Mouse (Mus musculus) limb, embryonic 15.5 days (tissue): ENCODE results near the gene Samd7. TPM values are rescaled to one million over a fixed set of nuclear protein-coding genes. Genes with fewer than 3 reads are reported as not detected.
A peak's percentile ranks its signal among the peaks of the same experiment; 100 is the strongest.

Source experiments
- ATAC-seq: fragments of 200-750 bp; cut with Nextera tagmentation; 2 replicates; pipeline ENCODE4 v1.8.0; 2017; ENCODE audit warnings: low read depth, moderate TSS enrichment; ENCODE audit not compliant: insufficient number of reproducible peaks, low FRiP score, low TSS enrichment
- H3K27ac ChIP-seq: fragments of 300-500 bp; sonication (generic); 2 replicates; pipeline ENCODE4 v1.5.1; 2015; ENCODE audit warnings: moderate library complexity, mild to moderate bottlenecking, inconsistent platforms
- H3K27me3 ChIP-seq: fragments of 300-500 bp; sonication (generic); 2 replicates; pipeline ENCODE4 v1.6.1; 2015; ENCODE audit warnings: inconsistent platforms
- H3K36me3 ChIP-seq: fragments of 300-500 bp; sonication (generic); 2 replicates; pipeline ENCODE4 v1.6.1; 2015; ENCODE audit warnings: inconsistent platforms
- H3K4me1 ChIP-seq: fragments of 300-500 bp; sonication (generic); 2 replicates; pipeline ENCODE4 v1.6.1; 2015; ENCODE audit warnings: inconsistent platforms
- H3K4me2 ChIP-seq: fragments of 300-500 bp; sonication (generic); 2 replicates; pipeline ENCODE4 v1.6.1; 2015; ENCODE audit warnings: mild to moderate bottlenecking, inconsistent platforms
- H3K4me3 ChIP-seq: fragments of 300-500 bp; sonication (generic); 2 replicates; pipeline ENCODE4 v1.5.1; 2015; ENCODE audit warnings: mild to moderate bottlenecking, inconsistent platforms
- H3K9ac ChIP-seq: fragments of 300-500 bp; sonication (generic); 2 replicates; pipeline ENCODE4 v1.6.1; 2015; ENCODE audit warnings: inconsistent platforms
- H3K9me3 ChIP-seq: fragments of 300-500 bp; sonication (generic); 2 replicates; pipeline ENCODE4 v1.6.1; 2016; ENCODE audit warnings: inconsistent platforms
- WGBS: fragments of 180-500 bp; shearing (Covaris S2); methylation state at CpG from one replicate; pipeline ENCODE4 v1.1.7; 2015; 5-methylcytosine and 5-hydroxymethylcytosine counted together
- polyA plus RNA-seq: library from polyadenylated mRNA; unstranded; fragments of >200 nt; fragmentation: Nextera tagmentation; extraction: Ambion mirVana; gene quantifications from 2 replicates; pipeline ENCODE4 v1.2.1, GENCODE M21; 2015

Samd7 gene
- polyA plus RNA-seq, 1 experiment from 2014 or later: not detected

DNA sequence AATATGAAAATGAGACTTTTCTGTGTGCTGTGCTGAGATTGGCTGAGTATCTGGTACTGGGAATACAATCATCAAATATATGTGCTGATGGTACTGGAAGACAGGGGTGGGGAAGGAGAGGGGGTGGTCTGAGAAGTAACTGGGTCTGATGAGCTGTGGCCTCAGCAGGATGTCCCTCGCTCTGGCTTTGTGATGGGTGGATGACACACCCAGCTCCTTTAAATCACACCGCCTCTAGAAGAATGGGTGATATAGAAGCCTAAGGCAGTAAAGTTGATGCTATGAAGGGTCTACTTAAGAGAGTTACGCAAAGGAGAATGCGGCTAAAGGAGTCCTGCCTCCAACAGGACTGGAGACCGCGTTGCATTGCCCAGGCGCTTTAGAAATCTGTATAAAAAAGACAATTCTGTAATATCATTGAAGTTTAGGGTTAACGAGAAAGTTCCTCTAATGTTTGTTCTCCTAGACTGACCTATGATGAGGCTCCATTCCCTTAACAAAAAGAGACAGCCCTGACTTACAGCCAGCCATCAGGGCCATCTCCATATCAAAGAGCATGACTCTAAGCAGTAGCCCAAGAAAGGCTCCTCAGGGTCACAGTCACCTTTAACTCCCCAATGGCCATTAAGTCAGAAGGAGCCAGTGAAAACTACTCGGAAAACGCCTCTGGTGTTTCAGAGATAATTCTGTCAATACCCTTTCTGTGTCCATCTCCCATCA, 21.8 kb upstream of the Samd7 start:
- no peaks in the 10 kb centered on the region for H3K36me3 ChIP-seq
- H3K27me3 ChIP-seq: no peaks in the 10 kb centered on the region
- no peak overlapping the region for H3K27ac ChIP-seq
- H3K9me3 ChIP-seq: no peaks in the 10 kb centered on the region
- WGBS: 53% methylated on average over 10 of the region's 10 CpGs
- H3K9ac ChIP-seq: no peak overlapping the region
- no peaks in the 10 kb centered on the region for H3K4me1 ChIP-seq
- ATAC-seq: no peak
- no peak overlapping the region for H3K4me3 ChIP-seq
- no peak overlapping the region for H3K4me2 ChIP-seq

DNA sequence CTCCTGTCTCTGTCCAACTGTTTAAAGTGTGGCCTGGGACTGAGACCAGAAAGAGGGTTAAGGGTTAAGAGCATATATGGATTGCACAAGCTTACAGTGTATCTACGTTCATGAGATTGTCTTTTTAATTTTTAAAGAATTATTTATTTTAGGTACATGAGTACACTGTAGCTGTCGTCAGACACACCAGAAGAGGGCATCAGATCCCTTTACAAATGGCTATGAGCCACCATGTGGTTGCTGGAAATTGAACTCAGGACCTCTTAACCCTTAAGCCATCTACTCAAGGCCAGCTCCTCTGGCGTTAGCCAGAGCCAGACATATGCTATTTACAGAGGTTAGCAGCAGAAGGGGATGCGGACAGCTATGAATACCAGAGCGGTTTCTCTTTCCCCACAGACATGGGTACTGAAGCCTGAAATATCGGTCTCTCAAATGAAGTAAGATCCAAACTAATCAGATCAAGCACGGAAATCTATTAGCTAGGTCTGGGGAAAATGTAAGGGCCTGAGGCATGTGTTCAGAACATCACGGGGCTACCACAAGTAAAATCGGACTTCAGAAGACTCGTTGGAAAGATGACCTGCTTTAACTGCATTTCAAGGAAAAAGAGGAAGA, 21.1 kb upstream of the Samd7 start:
- Histone ChIP-seq H3K9me3 (no peaks in the 10 kb centered on the region), H3K27ac (no peak overlapping the region), H3K4me1 (no peaks in the 10 kb centered on the region), H3K9ac (no peak overlapping the region), H3K36me3 (no peaks in the 10 kb centered on the region), H3K4me3 (no peak overlapping the region), H3K4me2 (no peak overlapping the region), H3K27me3 (no peaks in the 10 kb centered on the region)
- WGBS: 72% methylated on average over 10 of the region's 10 CpGs
- no peak for ATAC-seq

DNA sequence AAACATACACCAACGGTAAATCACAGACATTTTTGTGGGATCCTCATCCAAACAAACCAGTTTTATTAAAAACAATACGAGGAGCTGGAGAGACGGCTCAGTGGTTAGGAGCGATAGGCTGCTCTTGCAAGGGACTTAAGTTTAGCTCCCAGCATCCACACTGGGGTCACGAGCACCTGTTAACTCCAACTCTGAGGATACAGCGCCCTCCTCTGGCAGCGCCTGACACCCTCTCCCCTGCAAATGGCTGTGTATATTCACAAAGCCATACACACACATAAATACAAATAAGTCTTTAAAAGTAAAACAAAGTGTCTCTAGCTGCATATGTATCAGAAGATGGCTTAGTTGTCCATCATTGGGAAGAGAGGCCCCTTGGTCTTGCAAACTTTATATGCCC, 20.6 kb upstream of the Samd7 start:
- H3K27ac ChIP-seq: no peak overlapping the region
- H3K9me3 ChIP-seq: no peaks in the 10 kb centered on the region
- no peaks in the 10 kb centered on the region for H3K4me1 ChIP-seq
- H3K27me3 ChIP-seq: no peaks in the 10 kb centered on the region
- no peak overlapping the region for H3K4me2 ChIP-seq
- no peak for ATAC-seq
- no peak overlapping the region for H3K9ac ChIP-seq
- H3K36me3 ChIP-seq: no peaks in the 10 kb centered on the region
- WGBS: 79% methylated on average over 7 of the region's 7 CpGs
- H3K4me3 ChIP-seq: no peak overlapping the region

DNA sequence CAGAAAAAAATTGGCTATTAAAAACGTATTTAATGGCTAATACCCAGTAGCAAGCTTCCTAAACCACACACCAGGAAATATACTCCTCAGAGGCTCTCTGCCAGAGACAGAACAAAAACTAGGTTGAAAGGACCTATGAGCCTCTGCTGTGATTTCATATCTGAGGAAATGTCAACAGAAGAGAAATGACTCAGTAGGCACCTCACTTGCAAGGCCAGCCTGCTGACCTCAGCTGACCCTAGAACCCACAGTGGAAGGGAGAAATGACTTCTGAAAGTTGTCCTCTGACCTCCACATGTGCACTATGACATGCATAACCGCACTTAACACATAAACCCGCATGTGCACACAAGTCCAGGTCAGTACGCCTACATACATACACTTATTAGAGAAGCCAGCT, 18.9 kb upstream of the Samd7 start:
- Histone ChIP-seq H3K9me3 (no peaks in the 10 kb centered on the region), H3K4me1 (no peaks in the 10 kb centered on the region), H3K27me3 (no peaks in the 10 kb centered on the region), H3K4me2 (no peak overlapping the region), H3K9ac (no peak overlapping the region), H3K36me3 (no peaks in the 10 kb centered on the region), H3K27ac (no peak overlapping the region), H3K4me3 (no peak overlapping the region)
- WGBS: 75% methylated on average over 4 of the region's 4 CpGs
- ATAC-seq: no peak

DNA sequence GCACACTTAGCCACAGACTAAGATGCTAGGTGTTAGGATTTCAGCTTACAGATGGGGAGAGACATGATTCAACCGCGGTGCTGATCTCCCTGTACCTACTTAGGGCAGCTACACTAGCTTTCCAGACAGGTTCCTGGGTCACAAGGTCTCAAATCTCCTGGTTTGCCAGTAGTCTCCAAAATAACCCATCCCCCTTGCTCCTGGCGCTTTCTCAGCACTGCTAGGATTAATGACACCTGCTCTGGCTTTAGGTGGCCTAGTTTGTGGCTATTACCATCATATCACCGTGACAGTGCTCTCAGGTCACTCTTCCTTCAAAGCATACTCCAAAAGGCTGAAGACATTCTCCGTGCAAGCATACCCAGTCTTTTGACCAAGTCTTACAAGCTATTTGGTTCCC, 17.0 kb upstream of the Samd7 start:
- Histone ChIP-seq H3K9ac (no peak overlapping the region), H3K4me2 (no peak overlapping the region), H3K4me3 (no peak overlapping the region), H3K27ac (no peak overlapping the region), H3K9me3 (no peaks in the 10 kb centered on the region), H3K4me1 (no peaks in the 10 kb centered on the region), H3K27me3 (no peaks in the 10 kb centered on the region), H3K36me3 (no peaks in the 10 kb centered on the region)
- ATAC-seq: 0 out of 2 replicates have a peak, but pooled peaks have one; percentile 14
- WGBS: 79% methylated on average over 5 of the region's 5 CpGs

DNA sequence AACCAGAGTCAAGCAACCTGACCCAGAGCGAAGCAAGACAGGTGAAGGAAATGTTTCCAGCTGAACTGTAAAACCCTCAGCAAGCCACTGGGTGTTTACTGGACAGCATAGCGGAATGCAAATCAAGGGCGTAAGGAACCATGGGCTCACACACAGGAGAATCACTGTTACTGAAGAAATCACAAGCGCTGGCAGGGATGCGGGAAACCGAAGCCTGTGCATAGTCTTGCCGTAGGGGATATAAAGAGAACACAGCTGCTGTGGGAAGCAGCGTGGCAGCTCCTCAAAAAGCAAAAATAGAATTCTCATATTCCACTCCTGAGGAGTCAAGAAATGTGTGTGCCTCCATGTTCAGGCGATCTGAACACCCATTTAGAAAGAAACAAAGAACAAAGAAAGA, 9.3 kb upstream of the Samd7 start:
- H3K27me3 ChIP-seq: no peaks in the 10 kb centered on the region
- H3K27ac ChIP-seq: 0 out of 2 replicates have a peak overlapping the region, but pooled peaks have one; percentile 28
- no peak overlapping the region for H3K4me3 ChIP-seq
- no peak overlapping the region for H3K9ac ChIP-seq
- H3K36me3 ChIP-seq: no peaks in the 10 kb centered on the region
- H3K4me2 ChIP-seq: no peak overlapping the region
- ATAC-seq: no peak
- no peaks in the 10 kb centered on the region for H3K4me1 ChIP-seq
- WGBS: 50% methylated on average over 9 of the region's 9 CpGs
- no peaks in the 10 kb centered on the region for H3K9me3 ChIP-seq

DNA sequence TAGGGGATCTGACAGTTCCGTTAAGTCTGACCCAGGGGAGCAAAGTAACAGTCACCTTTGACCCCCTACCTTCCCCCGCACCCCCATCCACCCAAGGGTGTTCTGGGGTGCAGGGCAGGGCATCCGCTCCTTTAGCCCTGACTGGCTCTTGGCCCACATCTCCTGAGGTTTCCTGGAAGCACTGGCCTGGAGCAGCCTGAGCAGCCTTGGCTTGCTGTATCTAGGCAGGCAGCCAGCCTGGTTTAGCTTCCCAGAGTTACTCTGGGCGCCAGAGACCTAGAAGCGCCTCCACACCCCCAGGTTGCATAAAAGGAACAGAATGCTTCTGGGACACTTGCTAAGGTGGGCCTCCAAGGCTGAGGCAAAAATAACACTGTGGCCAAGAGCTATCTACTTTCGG, 4.8 kb upstream of the Samd7 start:
- H3K36me3 ChIP-seq: no peaks in the 10 kb centered on the region
- H3K9me3 ChIP-seq: no peaks in the 10 kb centered on the region
- H3K27me3 ChIP-seq: no peaks in the 10 kb centered on the region
- H3K27ac ChIP-seq: no peak overlapping the region
- no peak overlapping the region for H3K9ac ChIP-seq
- H3K4me3 ChIP-seq: no peak overlapping the region
- no peak for ATAC-seq
- H3K4me1 ChIP-seq: no peaks in the 10 kb centered on the region
- WGBS: 77% methylated on average over 6 of the region's 6 CpGs
- H3K4me2 ChIP-seq: no peak overlapping the region

DNA sequence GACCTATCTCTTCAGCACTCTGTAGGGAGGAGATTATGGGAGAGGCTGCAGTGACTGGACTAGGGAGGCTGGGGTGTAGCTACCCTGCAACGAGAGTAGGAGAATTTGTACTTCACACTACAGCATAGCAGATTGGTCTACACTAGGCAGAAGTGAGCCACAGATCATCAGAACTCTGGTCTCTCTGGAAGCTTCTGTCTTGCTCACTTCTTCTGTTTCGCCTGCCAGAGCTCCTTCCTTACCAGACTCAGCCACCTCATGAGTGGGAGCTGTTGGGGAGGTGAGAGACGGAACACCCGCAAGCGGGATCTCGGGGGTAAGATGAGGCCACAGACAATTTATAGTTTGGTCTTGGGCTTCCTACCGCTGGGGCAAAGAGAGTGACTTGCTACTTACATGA, 3.2 kb upstream of the Samd7 start:
- no peak for ATAC-seq

DNA sequence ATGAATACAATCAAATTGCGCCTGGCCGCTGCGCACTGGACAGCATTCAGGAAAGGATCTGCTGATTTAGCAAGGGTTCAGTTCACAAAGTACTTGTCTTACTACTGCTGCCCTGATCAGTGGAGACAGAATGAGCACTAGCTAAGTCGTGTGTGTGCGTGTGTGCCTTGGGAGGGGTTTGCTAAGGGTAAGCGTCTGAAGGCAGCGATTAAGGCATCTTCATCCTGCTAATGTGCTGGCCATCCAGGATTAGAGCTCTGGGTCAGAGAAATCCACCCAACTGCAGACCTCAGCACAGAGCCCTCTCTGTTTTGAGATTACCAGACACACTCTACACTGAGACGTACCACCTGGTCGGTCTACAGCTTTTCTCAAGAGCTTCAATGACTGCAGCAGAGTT, 2.2 kb downstream of the Samd7 start:
- no peaks in the 10 kb centered on the region for H3K4me1 ChIP-seq

More for the DNA sequence above, 3.2 kb upstream of the Samd7 start:
- WGBS: 85% methylated on average over 7 of the region's 7 CpGs
- Histone ChIP-seq H3K27me3 (no peaks in the 10 kb centered on the region), H3K9me3 (no peaks in the 10 kb centered on the region), H3K9ac (no peak overlapping the region), H3K36me3 (no peaks in the 10 kb centered on the region), H3K4me3 (no peak overlapping the region), H3K4me2 (no peak overlapping the region), H3K27ac (no peak overlapping the region), H3K4me1 (no peaks in the 10 kb centered on the region)

DNA sequence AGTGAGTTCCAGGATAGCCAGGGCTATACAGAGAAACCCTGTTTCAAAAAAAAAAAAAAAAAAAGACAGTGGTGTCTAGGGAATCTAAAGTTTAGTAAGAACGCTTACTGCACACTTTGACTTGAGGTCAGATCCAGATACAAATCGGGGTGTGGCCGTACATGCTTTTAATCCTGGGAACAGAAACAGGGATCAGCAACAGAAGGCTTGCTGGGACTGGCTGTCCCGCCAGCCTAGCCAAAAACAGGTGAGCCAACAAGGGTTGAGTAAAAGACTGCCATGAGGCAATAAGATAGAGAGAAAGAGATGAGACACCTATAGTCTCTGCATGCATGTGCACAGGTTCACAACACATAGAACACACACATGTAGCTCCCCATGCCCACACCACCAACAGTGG, 8.6 kb downstream of the Samd7 start:
- no peaks in the 10 kb centered on the region for H3K9me3 ChIP-seq

More for the DNA sequence above, 2.2 kb downstream of the Samd7 start:
- no peak for ATAC-seq
- H3K9me3 ChIP-seq: no peaks in the 10 kb centered on the region
- H3K36me3 ChIP-seq: no peaks in the 10 kb centered on the region
- H3K4me2 ChIP-seq: no peak overlapping the region
- no peak overlapping the region for H3K4me3 ChIP-seq
- 87% methylated on average over 9 of the region's 9 CpGs for WGBS
- H3K9ac ChIP-seq: no peak overlapping the region
- H3K27me3 ChIP-seq: no peaks in the 10 kb centered on the region
- no peak overlapping the region for H3K27ac ChIP-seq

DNA sequence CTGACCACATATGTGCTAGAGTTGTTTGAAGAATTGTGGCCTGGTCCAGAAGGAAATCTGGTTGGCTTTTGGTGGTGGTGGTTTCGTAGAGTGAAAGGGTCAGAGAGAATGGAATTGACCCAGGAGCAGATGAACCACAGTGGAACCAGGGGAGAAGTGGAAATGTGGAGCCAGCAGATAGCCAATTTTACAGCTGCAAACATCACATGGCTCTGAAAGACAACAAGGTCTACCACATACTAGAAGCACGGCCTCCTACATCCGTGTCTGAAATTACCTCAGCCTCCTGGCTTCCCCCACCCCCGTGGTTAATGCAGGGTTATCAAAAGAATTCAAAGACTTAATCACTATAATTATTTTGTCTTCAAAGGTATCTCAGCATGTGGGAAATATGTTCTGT, 18.8 kb downstream of the Samd7 start:
- no peaks in the 10 kb centered on the region for H3K27me3 ChIP-seq
- no peaks in the 10 kb centered on the region for H3K9me3 ChIP-seq
- no peak for ATAC-seq
- H3K9ac ChIP-seq: no peak overlapping the region
- 85% methylated on average over 4 of the region's 4 CpGs for WGBS
- no peak overlapping the region for H3K4me3 ChIP-seq
- H3K4me1 ChIP-seq: 0 out of 2 replicates have a peak, but pooled peaks cover 3% of the 10 kb centered on the region
- no peak overlapping the region for H3K4me2 ChIP-seq
- no peaks in the 10 kb centered on the region for H3K36me3 ChIP-seq
- H3K27ac ChIP-seq: no peak overlapping the region

More for the DNA sequence above, 8.6 kb downstream of the Samd7 start:
- Histone ChIP-seq H3K4me3 (no peak overlapping the region), H3K9ac (no peak overlapping the region), H3K36me3 (no peaks in the 10 kb centered on the region), H3K4me1 (no peaks in the 10 kb centered on the region), H3K27me3 (no peaks in the 10 kb centered on the region), H3K4me2 (no peak overlapping the region), H3K27ac (no peak overlapping the region)
- no peak for ATAC-seq
- 89% methylated on average over 4 of the region's 4 CpGs for WGBS

DNA sequence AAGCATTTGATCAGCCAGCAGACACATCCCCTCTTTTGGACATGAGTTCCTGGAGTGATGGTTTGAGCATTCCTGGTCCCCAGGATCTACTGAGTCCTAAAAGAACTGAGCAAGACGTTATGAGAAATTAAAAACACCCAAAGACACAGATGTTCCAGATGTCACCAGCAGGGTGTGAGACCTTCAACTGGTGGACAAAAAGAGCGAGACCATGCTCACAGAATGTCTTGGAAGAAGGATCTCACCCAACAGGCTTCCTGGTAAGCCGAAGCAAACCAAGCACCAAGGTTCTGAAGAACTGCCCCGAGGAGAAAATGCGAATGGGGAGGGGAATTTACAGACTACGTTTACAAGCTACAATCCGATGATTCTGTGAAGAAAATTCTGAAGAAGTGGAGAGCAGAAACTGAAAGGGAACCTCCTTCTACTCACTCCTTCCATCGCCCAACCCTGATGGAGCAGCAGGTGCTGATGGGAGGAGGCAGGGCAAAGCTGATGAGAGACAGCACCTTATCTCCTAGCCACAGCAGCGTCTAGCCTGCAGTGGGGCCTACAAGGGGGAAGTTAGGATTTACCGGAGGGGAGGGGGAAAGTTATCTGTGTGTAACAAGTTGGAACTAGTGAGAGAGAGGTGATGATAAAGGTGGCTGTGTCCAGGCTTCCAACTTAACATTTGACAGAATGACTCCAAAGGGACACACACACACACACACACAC, 19.4 kb downstream of the Samd7 start:
- no peaks in the 10 kb centered on the region for H3K36me3 ChIP-seq

More for the DNA sequence above, 19.4 kb downstream of the Samd7 start:
- no peak overlapping the region for H3K9ac ChIP-seq
- no peak overlapping the region for H3K27ac ChIP-seq
- WGBS: 61% methylated on average over 10 of the region's 10 CpGs
- no peak overlapping the region for H3K4me3 ChIP-seq
- H3K4me1 ChIP-seq: 0 out of 2 replicates have a peak, but pooled peaks cover 3% of the 10 kb centered on the region
- no peak for ATAC-seq
- no peaks in the 10 kb centered on the region for H3K9me3 ChIP-seq
- no peaks in the 10 kb centered on the region for H3K27me3 ChIP-seq
- no peak overlapping the region for H3K4me2 ChIP-seq
